Mouse (Mus musculus): ENCODE measurements around the gene Urm1.

DNA sequence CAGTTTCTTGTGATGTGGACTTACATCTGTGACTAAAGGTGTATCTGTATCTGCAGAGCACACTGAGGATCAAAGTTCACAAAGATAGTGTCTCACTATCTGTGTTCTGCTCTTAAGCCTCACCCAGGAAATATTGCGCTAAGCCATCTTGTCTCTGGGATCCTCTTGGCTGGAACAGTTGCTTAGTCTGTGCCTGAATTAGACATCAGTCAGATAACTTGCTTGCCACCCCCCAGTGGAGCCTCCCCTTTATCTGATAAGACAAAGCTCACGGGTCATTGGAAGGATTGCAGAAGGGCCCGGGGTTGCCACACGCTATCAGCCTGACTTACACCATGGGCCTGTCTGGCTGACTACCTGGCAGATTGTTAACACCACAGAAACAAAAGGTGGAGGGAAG is 46.6 kb upstream of the Urm1 start:
- TF ChIP-seq CTCF (IDR thresholded peaks at IDR 0.05; ENCODE audit: insufficient read depth, low read length), result no peak
- TF ChIP-seq POLR2A (IDR thresholded peaks at IDR 0.05; ENCODE audit: borderline replicate concordance, extremely low read depth, low read depth, low read length), result no peak

All from lung, adult 2 months (tissue).